Mouse (Mus musculus): ENCODE measurements at regions not wholly inside any gene's neighbourhood (a gene's known extent, or its start where the extent isn't known, plus 50 kb on each side); places are given as distances from the start of the nearest gene placed in this dataset.

DNA sequence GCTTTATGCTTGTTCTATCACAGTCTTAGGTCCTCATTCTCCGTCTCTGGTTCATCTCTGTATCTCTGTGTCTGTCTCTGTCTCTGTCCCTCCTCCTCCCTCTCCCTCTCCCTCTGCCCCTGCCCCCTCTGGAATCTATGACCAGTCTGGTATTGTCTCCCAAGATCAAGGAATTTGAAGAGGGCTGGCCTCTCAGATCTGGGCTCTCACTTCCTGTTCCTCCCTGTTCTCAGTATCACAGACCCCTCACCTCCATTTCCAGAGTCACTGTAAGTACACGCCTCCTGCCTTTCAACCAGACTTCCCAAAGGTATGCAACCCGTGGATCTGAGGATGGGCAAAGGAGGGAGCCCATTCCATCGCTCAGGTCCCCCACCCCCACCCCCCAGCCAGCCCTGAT, 144.7 kb upstream of the Jarid2 start:
- TF ChIP-seq POU5F1 (IDR thresholded peaks at IDR 0.05; ENCODE audit: borderline replicate concordance, low read length) (no peak), CTCF (conservative IDR thresholded peaks at IDR 0.05; ENCODE audit: low read length) (no peak), NANOG (IDR thresholded peaks at IDR 0.05; ENCODE audit: borderline replicate concordance, low read length) (no peak)
- H3K4me3 ChIP-seq (replicated peaks; ENCODE audit: low read length) = peak overlapping the region; percentile 26
- H3K27me3 ChIP-seq (ENCODE audit: insufficient read depth, low read length) = peaks cover 3% of the 10 kb centered on the region; the same call in 1 of the 2 replicates
- no peaks in the 10 kb centered on the region for H3K36me3 ChIP-seq (ENCODE audit: insufficient read depth, low read length)
- H3K4me1 ChIP-seq (replicated peaks; ENCODE audit: low read depth, low read length) = peaks cover 62% of the 10 kb centered on the region
- H3K9me3 ChIP-seq (ENCODE audit: low read length) = no peaks in the 10 kb centered on the region

GRCm38 (mm10) chr13:44587846-44588245, 141.4 kb upstream of the Jarid2 start:
- TF ChIP-seq POU5F1 (IDR thresholded peaks at IDR 0.05; ENCODE audit: borderline replicate concordance, low read length) (no peak), NANOG (IDR thresholded peaks at IDR 0.05; ENCODE audit: borderline replicate concordance, low read length) (no peak), CTCF (conservative IDR thresholded peaks at IDR 0.05; ENCODE audit: low read length) (no peak)
- peaks cover 3% of the 10 kb centered on the region; the same call in 1 of the 2 replicates for H3K27me3 ChIP-seq (ENCODE audit: insufficient read depth, low read length)

GRCm38 (mm10) chr13:44594645-44595044, 134.6 kb upstream of the Jarid2 start:
- H3K4me1 ChIP-seq (replicated peaks; ENCODE audit: low read depth, low read length) = peaks cover 9% of the 10 kb centered on the region
- no peaks in the 10 kb centered on the region for H3K9me3 ChIP-seq (ENCODE audit: low read length)
- H3K4me3 ChIP-seq (replicated peaks; ENCODE audit: low read length) = no peak overlapping the region
- no peak for TF ChIP-seq CTCF (conservative IDR thresholded peaks at IDR 0.05; ENCODE audit: low read length)
- H3K36me3 ChIP-seq (ENCODE audit: insufficient read depth, low read length) = no peaks in the 10 kb centered on the region
- no peaks in the 10 kb centered on the region for H3K27me3 ChIP-seq (ENCODE audit: insufficient read depth, low read length)

More at GRCm38 (mm10) chr13:44587846-44588245, 141.4 kb upstream of the Jarid2 start:
- H3K4me1 ChIP-seq (replicated peaks; ENCODE audit: low read depth, low read length) = peaks cover 30% of the 10 kb centered on the region
- H3K36me3 ChIP-seq (ENCODE audit: insufficient read depth, low read length) = no peaks in the 10 kb centered on the region
- H3K9me3 ChIP-seq (ENCODE audit: low read length) = no peaks in the 10 kb centered on the region
- no peak overlapping the region for H3K4me3 ChIP-seq (replicated peaks; ENCODE audit: low read length)

DNA sequence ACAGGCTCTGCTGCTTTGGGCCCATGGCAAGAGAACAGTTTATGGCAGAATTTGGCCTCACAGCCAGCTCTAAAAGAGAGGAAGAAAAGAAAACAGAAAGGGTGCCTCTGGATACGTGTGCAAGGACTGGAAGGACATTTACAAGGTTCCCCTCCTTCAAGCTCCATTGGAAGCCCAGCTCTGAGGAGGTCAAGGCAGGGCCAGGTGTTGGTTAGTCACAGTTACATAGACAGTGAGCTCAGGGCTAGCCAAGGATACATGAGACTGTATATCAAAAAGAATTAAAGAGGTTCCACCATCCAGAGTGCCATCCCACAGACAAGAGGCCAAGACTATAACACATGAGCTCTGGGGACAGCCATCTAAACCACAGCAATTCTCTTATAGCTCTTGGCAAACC, 131.6 kb upstream of the Jarid2 start:
- H3K9me3 ChIP-seq (ENCODE audit: low read length) = no peaks in the 10 kb centered on the region

GRCm38 (mm10) chr13:44601024-44601423, 128.2 kb upstream of the Jarid2 start:
- 0 out of 2 replicates have a peak, but pooled peaks cover 5% of the 10 kb centered on the region for H3K27me3 ChIP-seq (ENCODE audit: insufficient read depth, low read length)
- peaks cover 3% of the 10 kb centered on the region; the same call in 1 of the 2 replicates for H3K9me3 ChIP-seq (ENCODE audit: low read length)
- no peak overlapping the region for H3K4me3 ChIP-seq (replicated peaks; ENCODE audit: low read length)
- TF ChIP-seq POU5F1 (IDR thresholded peaks at IDR 0.05; ENCODE audit: borderline replicate concordance, low read length) (no peak), CTCF (conservative IDR thresholded peaks at IDR 0.05; ENCODE audit: low read length) (no peak), NANOG (IDR thresholded peaks at IDR 0.05; ENCODE audit: borderline replicate concordance, low read length) (no peak)
- peaks cover 40% of the 10 kb centered on the region for H3K4me1 ChIP-seq (replicated peaks; ENCODE audit: low read depth, low read length)
- no peaks in the 10 kb centered on the region for H3K36me3 ChIP-seq (ENCODE audit: insufficient read depth, low read length)

More for the DNA sequence above, 131.6 kb upstream of the Jarid2 start:
- H3K27me3 ChIP-seq (ENCODE audit: insufficient read depth, low read length) = 0 out of 2 replicates have a peak, but pooled peaks cover 5% of the 10 kb centered on the region
- H3K4me1 ChIP-seq (replicated peaks; ENCODE audit: low read depth, low read length) = peaks cover 34% of the 10 kb centered on the region
- H3K36me3 ChIP-seq (ENCODE audit: insufficient read depth, low read length) = no peaks in the 10 kb centered on the region
- H3K4me3 ChIP-seq (replicated peaks; ENCODE audit: low read length) = no peak overlapping the region
- TF ChIP-seq CTCF (conservative IDR thresholded peaks at IDR 0.05; ENCODE audit: low read length) = no peak
- no peak for TF ChIP-seq POU5F1 (IDR thresholded peaks at IDR 0.05; ENCODE audit: borderline replicate concordance, low read length)
- no peak for TF ChIP-seq NANOG (IDR thresholded peaks at IDR 0.05; ENCODE audit: borderline replicate concordance, low read length)

DNA sequence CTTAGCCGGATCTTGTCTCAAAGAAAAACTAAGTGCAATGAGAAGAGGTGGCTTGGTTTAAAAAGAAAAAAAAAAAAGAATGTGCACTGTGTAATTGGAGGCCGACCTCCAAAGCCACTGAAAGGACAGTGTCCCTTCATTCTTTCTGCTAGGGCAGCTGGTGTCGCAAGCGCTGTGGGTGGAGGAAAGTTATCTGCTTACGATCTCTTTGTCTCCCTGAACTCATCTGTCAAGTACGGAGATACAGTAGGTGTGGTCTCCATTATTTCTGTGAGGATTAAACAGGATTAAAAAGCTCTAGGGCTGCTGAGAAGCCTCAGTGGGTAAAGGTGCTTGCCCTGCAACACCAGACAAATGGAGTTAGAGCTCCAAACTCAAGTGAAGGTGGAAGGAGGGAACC, 126.6 kb upstream of the Jarid2 start:
- Histone ChIP-seq H3K4me1 (replicated peaks; ENCODE audit: low read depth, low read length) (peaks cover 40% of the 10 kb centered on the region), H3K9me3 (ENCODE audit: low read length) (peaks cover 8% of the 10 kb centered on the region), H3K4me3 (replicated peaks; ENCODE audit: low read length) (no peak overlapping the region), H3K36me3 (ENCODE audit: insufficient read depth, low read length) (no peaks in the 10 kb centered on the region), H3K27me3 (ENCODE audit: insufficient read depth, low read length) (0 out of 2 replicates have a peak, but pooled peaks cover 5% of the 10 kb centered on the region)
- TF ChIP-seq NANOG (IDR thresholded peaks at IDR 0.05; ENCODE audit: borderline replicate concordance, low read length) (no peak), POU5F1 (IDR thresholded peaks at IDR 0.05; ENCODE audit: borderline replicate concordance, low read length) (no peak), CTCF (conservative IDR thresholded peaks at IDR 0.05; ENCODE audit: low read length) (no peak)

DNA sequence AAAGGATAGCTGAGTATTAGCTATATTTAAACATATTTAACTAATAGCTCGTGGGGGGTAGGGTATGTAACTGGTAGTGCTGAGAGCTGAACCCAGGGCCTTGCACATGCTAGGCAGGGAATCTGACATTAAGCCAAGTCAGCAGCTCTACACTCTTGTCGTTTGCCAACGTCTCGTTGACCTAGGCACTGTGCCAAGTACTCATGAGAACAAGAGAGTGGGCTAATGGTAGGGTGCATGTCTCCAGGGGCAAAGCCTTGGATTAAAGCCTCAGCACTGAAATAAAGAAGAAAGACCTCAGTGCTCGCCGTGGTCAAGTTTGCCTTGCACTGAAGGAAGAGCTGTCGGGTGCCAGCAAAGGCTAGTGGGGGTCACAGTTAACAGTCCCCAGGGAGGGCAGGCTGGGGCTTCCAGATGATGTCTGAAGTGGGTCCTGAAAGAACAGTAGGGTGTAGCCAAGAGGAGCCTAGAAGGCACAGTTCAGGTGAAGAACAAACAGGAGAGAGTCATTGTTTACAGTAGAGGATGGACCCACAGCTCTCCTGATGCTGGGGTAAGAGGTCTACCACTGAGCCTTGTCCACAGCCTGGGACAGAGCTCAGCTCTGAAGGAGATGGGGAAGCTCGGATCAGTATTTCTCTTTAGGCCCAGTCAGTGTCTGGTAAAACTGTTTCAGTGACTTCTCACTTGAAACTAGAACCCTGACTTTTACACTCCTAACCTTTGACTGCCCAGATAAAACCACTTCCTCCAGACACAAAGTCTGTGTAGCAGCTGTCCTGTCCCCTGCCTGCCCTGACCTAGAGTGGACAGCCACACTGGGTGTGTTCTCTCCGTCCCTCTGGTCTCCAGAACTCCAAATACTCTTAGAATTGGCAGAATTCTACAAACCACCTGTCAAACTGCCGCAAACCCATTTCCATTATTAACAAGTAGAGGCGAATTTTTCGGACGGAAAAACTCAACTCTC, 121.7 kb upstream of the Jarid2 start:
- peaks cover 8% of the 10 kb centered on the region for H3K9me3 ChIP-seq (ENCODE audit: low read length)
- peaks cover 18% of the 10 kb centered on the region for H3K4me1 ChIP-seq (replicated peaks; ENCODE audit: low read depth, low read length)
- no peaks in the 10 kb centered on the region for H3K36me3 ChIP-seq (ENCODE audit: insufficient read depth, low read length)
- no peak for TF ChIP-seq CTCF (conservative IDR thresholded peaks at IDR 0.05; ENCODE audit: low read length)
- TF ChIP-seq POU5F1 (IDR thresholded peaks at IDR 0.05; ENCODE audit: borderline replicate concordance, low read length) = no peak
- TF ChIP-seq NANOG (IDR thresholded peaks at IDR 0.05; ENCODE audit: borderline replicate concordance, low read length) = no peak
- no peaks in the 10 kb centered on the region for H3K27me3 ChIP-seq (ENCODE audit: insufficient read depth, low read length)
- H3K4me3 ChIP-seq (replicated peaks; ENCODE audit: low read length) = no peak overlapping the region

GRCm38 (mm10) chr13:44608286-44608675, 121.0 kb upstream of the Jarid2 start:
- no peaks in the 10 kb centered on the region for H3K27me3 ChIP-seq (ENCODE audit: insufficient read depth, low read length)
- H3K9me3 ChIP-seq (ENCODE audit: low read length) = peaks cover 8% of the 10 kb centered on the region
- H3K4me1 ChIP-seq (replicated peaks; ENCODE audit: low read depth, low read length) = peaks cover 18% of the 10 kb centered on the region
- TF ChIP-seq NANOG (IDR thresholded peaks at IDR 0.05; ENCODE audit: borderline replicate concordance, low read length) = no peak
- no peak for TF ChIP-seq CTCF (conservative IDR thresholded peaks at IDR 0.05; ENCODE audit: low read length)
- no peak for TF ChIP-seq POU5F1 (IDR thresholded peaks at IDR 0.05; ENCODE audit: borderline replicate concordance, low read length)
- H3K36me3 ChIP-seq (ENCODE audit: insufficient read depth, low read length) = no peaks in the 10 kb centered on the region
- H3K4me3 ChIP-seq (replicated peaks; ENCODE audit: low read length) = no peak overlapping the region

Measured in E14TG2a.4 (cell line).